Mouse (Mus musculus): ENCODE results near the gene Eif1. TPM values are rescaled to one million over a fixed set of nuclear protein-coding genes. Genes with fewer than 3 reads are reported as not detected.
"Not testable (repeated sequence)": the region's sequence is repeated elsewhere in the genome, so short reads cannot be mapped to it uniquely, and the experiment has no call there.

Eif1 gene
- polyA plus RNA-seq, 1 experiment from 2014 or later: 1,407 TPM

DNA sequence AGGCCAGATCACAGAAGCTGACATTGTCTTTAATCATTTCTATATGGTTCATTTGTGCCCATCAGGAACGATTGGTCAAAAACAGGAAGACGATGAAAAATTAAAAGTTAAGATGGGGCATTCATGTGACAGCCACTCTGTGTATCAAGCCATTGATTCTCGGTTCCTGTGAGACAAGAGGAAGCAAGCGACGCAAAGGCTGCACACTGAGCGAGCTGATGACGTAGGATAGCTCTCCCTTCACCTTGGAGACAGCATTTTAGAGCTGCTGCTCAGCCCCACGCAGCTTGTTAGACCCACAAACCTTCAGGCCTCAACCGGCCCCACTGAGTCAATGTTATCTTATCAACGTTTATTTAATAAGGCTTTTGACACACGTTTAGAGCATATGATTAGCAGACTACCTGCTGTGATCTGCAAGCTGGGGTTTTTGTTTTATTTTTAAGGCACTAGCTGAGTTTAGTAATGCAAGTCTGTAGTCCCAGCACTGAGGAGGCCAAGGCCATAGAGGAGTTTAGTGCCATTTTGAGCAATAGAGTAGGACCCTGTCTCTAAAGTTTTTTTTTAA, 5.5 kb downstream of the Eif1 start:
- Histone ChIP-seq H3K27me3 (0 out of 2 replicates have a peak, but pooled peaks cover 4% of the 10 kb centered on the region), H3K4me3 (replicated peaks) (no peak overlapping the region), H3K9me3 (no peaks in the 10 kb centered on the region), H3K36me3 (peaks cover 21% of the 10 kb centered on the region), H3K27ac (no peak overlapping the region), H3K4me1 (replicated peaks) (0 out of 2 replicates have a peak, but pooled peaks cover 6% of the 10 kb centered on the region), H3K9ac (replicated peaks) (no peak overlapping the region), H3K4me2 (no peak overlapping the region)
- no peak for ATAC-seq (ENCODE audit: insufficient number of reproducible peaks, insufficient read depth, low FRiP score, low TSS enrichment, low read depth)
- 85% methylated on average over 11 of the region's 11 CpGs for WGBS

DNA sequence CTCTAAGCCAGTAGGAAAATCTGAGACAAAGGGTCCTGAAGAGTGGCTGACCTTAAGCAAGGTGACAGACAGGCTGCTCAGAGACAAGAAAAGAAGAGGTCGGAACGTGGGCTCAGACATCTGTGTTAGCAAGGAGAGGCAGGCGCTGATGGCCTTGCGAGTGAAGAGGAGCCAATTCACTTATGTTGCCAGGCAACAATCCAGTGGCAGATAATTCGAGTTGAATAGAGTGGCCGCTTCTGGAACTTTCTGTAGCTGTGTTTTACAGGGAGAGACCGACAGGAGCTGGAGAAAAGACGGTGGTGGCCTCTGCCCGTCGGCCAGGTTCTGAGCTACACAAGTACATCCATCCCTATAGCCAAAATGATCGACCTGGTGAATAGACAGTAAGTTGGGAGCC, 7.6 kb downstream of the Eif1 start:
- Histone ChIP-seq H3K9me3 (no peaks in the 10 kb centered on the region), H3K4me1 (replicated peaks) (no peaks in the 10 kb centered on the region), H3K9ac (replicated peaks) (no peak overlapping the region), H3K4me2 (no peak overlapping the region), H3K36me3 (peaks cover 5% of the 10 kb centered on the region), H3K27ac (no peak overlapping the region), H3K27me3 (0 out of 2 replicates have a peak, but pooled peaks cover 7% of the 10 kb centered on the region), H3K4me3 (replicated peaks) (no peak overlapping the region)
- no peak for ATAC-seq (ENCODE audit: insufficient number of reproducible peaks, insufficient read depth, low FRiP score, low TSS enrichment, low read depth)
- 86% methylated on average over 11 of the region's 11 CpGs for WGBS

DNA sequence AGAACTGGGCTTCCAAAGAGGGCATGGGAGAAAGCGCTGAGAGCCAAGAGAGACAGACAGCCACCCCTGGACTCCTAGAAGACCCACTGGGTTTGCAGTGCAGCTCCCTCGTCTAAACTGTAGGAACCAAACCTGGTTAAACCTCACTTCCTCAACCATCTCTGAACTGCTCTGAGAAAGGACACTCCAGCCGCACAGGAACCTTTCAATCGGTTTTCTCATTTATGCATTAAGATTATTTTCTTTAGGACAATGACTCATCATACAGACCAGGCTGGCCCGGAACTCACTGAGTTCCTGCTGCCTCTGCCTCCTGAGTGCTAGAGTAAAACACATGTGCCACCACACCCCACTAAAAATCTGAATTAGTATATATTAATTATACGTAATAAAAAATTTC, 8.1 kb downstream of the Eif1 start:
- Histone ChIP-seq H3K4me1 (replicated peaks) (peaks cover 2% of the 10 kb centered on the region), H3K36me3 (peaks cover under 1% of the 10 kb centered on the region; the same call in 1 of the 2 replicates), H3K9me3 (no peaks in the 10 kb centered on the region), H3K27ac (no peak overlapping the region), H3K4me2 (no peak overlapping the region), H3K4me3 (replicated peaks) (no peak overlapping the region), H3K27me3 (0 out of 2 replicates have a peak, but pooled peaks cover 7% of the 10 kb centered on the region), H3K9ac (replicated peaks) (no peak overlapping the region)
- WGBS: 84% methylated on average over 6 of the region's 6 CpGs
- ATAC-seq (ENCODE audit: insufficient number of reproducible peaks, insufficient read depth, low FRiP score, low TSS enrichment, low read depth): no peak

DNA sequence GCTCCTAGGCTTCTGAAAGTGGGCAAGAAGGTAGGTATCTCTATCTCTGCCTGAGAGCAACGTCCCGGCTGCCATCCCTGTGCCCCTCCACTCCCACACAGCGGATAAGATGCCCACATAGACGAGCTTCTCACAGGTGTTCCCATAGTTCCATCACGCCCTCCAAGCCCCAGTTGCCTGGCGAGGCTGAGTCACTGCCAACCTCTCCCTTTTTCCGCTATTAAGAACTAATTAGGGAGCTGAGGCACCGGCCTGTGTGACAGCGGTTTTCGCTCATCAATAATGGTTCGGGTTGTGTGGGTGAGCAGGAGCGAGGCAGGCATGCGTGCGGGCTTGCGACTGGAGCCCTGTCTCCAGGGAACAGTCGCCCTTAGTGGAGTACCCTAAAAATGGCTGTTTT, 10.6 kb downstream of the Eif1 start:
- Histone ChIP-seq H3K4me3 (replicated peaks) (no peak overlapping the region), H3K4me1 (replicated peaks) (peaks cover 4% of the 10 kb centered on the region), H3K27ac (no peak overlapping the region), H3K4me2 (no peak overlapping the region), H3K36me3 (no peaks in the 10 kb centered on the region), H3K27me3 (0 out of 2 replicates have a peak, but pooled peaks cover 7% of the 10 kb centered on the region), H3K9ac (replicated peaks) (no peak overlapping the region), H3K9me3 (no peaks in the 10 kb centered on the region)
- 61% methylated on average over 16 of the region's 16 CpGs for WGBS
- ATAC-seq (ENCODE audit: insufficient number of reproducible peaks, insufficient read depth, low FRiP score, low TSS enrichment, low read depth): no peak

DNA sequence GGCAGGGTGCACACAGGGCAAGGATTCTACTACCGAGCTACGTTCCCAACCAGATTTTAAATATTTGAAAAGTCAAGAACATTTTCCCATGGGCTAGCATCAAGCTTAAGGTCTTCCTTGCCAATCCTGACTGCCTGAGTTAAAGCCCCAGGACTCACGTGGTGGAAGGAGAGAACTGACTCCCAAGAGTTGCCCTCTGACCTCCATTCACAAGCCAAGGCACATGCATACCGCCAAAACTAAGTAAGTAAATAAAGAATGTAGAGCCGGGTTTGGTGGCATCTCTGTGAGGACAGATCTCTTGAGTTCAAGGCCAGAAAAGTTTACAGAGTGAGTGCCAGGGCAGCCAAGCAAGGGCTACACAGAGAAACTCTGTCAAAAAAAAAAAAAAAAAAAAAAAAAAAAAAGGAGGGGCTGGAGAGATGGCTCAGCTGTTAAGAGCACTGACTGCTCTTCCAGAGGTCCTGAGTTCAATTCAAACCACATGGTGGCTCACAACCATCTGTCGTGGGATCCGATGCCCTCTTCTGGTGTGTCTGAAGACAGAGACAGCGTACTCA, 11.2 kb downstream of the Eif1 start:
- not testable (repeated sequence) for ATAC-seq (ENCODE audit: insufficient number of reproducible peaks, insufficient read depth, low FRiP score, low TSS enrichment, low read depth); H3K4me2 ChIP-seq; H3K27ac ChIP-seq; H3K9ac ChIP-seq (replicated peaks); H3K4me3 ChIP-seq (replicated peaks); H3K9me3 ChIP-seq; H3K27me3 ChIP-seq; H3K36me3 ChIP-seq; H3K4me1 ChIP-seq (replicated peaks)
- 61% methylated on average over 8 of the region's 8 CpGs for WGBS

DNA sequence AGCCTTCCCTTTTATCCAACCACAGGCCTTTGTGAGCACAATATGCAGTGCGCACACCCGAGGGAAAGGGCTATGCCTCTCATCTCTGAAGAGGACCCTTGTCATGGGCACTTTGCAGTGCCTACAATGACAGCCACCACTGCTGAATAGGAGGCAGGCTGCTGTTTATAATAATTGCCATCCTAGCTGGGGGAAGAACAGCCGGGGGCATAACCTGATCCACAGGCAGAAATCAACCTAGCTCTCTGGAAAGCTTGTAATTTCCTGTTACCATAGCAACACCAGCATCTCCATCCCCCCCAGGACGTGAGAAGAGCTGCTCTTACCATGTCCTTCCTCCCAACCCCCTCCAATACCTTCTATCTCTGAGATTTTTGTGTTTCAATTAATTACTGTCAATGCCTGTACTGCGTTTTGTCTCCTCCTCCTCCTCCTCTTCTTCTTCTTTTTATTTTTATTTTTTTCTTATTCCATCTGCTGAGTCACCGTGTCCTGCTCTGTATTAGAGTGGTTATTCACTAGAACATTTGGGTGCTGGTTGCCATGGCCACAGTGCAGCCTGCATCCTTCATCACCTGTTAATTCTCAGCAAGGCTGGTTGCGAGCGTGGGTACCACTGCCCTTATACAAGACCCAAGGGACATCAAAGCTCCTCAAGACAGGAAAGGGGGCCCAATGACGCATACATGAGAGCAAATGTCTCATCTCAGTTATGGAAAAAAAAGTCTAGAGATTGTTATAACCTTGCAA, 13.3 kb downstream of the Eif1 start:
- no peaks in the 10 kb centered on the region for H3K36me3 ChIP-seq
- no peak for ATAC-seq (ENCODE audit: insufficient number of reproducible peaks, insufficient read depth, low FRiP score, low TSS enrichment, low read depth)
- 0 out of 2 replicates have a peak, but pooled peaks cover 7% of the 10 kb centered on the region for H3K27me3 ChIP-seq
- no peak overlapping the region for H3K4me2 ChIP-seq
- H3K9ac ChIP-seq (replicated peaks): no peak overlapping the region
- H3K4me1 ChIP-seq (replicated peaks): peaks cover 4% of the 10 kb centered on the region
- WGBS: 59% methylated on average over 9 of the region's 9 CpGs
- no peak overlapping the region for H3K4me3 ChIP-seq (replicated peaks)
- no peak overlapping the region for H3K27ac ChIP-seq
- H3K9me3 ChIP-seq: no peaks in the 10 kb centered on the region

DNA sequence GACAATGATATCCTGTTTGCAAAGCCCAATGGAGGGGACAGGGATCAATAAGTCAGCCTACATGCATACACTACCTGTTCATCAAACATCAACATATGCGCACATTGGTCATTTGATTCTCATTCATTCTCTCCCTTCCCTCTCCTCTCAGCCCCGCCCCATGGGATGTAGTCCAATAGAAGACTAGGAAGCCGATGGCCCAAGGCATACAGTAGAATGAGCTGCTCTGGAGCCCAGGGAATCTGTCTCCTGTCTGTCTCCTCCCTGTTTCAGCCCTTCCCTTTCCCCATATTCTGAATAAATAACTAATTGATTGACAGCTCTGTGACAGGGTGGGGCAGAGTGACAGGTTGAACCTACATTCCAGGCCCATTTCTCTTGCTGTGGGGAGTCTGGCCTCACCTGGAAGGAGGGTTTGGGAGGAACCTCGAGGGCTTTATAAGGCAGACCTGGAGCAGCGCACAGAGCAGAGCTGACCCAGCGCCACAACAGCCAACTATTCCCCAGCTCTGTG, 14.3 kb downstream of the Eif1 start, which contains the start of gene Gast:
Gene Gast, plus strand, starts transcription at position 464 of the 514 bp plus-strand sequence.
- WGBS: 91% methylated on average over 6 of the region's 6 CpGs
- Histone ChIP-seq H3K27me3 (peaks cover 7% of the 10 kb centered on the region; the same call in 1 of the 2 replicates), H3K36me3 (no peaks in the 10 kb centered on the region), H3K4me1 (replicated peaks) (peaks cover 4% of the 10 kb centered on the region), H3K4me3 (replicated peaks) (no peak within 1 kb of the TSS), H3K27ac (no peak within 1 kb of the TSS), H3K4me2 (no peak within 1 kb of the TSS), H3K9ac (replicated peaks) (no peak within 1 kb of the TSS), H3K9me3 (no peaks in the 10 kb centered on the region)
- ATAC-seq (ENCODE audit: insufficient number of reproducible peaks, insufficient read depth, low FRiP score, low TSS enrichment, low read depth): no peak

DNA sequence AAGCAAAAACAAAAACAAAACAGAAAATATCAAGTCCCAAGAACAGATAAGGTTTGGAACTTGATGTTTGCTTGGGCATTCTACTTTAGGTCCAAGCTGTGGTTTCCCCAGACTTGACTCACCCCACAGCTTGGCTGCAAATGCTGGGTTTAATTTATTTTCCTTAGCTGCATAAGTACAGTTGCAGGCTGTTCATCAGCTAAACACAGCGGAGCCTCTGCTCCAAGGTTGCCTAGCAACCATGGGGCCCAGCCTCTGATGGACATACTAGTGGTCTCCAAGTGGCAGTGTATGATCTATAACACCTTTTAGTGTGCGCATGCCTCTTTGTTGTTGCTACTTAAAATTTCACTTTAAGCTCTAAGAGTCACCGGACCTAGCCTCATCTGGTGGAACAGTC, 16.0 kb downstream of the Eif1 start:
- Histone ChIP-seq H3K9me3 (no peaks in the 10 kb centered on the region), H3K36me3 (no peaks in the 10 kb centered on the region), H3K27ac (no peak overlapping the region), H3K9ac (replicated peaks) (no peak overlapping the region), H3K4me1 (replicated peaks) (peaks cover 4% of the 10 kb centered on the region), H3K27me3 (no peaks in the 10 kb centered on the region; the same call in 1 of the 2 replicates), H3K4me2 (no peak overlapping the region), H3K4me3 (replicated peaks) (no peak overlapping the region)
- ATAC-seq (ENCODE audit: insufficient number of reproducible peaks, insufficient read depth, low FRiP score, low TSS enrichment, low read depth): no peak
- WGBS: 62% methylated on average over 3 of the region's 3 CpGs

DNA sequence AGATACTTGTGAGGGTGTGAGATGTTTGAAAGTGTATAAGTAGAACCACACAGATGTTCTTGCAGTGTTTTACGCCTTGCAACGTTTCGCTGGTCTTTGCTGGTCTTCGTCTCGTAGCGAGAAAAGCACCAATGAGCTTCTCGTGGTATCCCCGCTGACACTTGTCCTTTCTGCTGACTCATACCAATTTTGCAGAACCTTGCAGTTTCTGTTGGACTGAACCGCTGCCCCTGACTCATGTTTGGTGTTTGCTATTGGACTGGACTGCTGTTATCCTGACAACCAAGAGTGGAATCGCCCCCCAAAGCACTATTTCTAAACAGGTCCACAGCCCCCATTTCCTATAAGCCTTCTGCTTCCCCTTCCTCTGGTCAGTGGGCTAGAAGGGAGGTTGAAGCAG, 24.6 kb downstream of the Eif1 start:
- H3K4me3 ChIP-seq (replicated peaks): no peak overlapping the region
- 93% methylated on average over 10 of the region's 10 CpGs for WGBS
- H3K4me1 ChIP-seq (replicated peaks): no peaks in the 10 kb centered on the region
- no peak overlapping the region for H3K27ac ChIP-seq
- no peak overlapping the region for H3K4me2 ChIP-seq
- H3K9ac ChIP-seq (replicated peaks): no peak overlapping the region
- peaks cover 8% of the 10 kb centered on the region for H3K27me3 ChIP-seq
- no peak for ATAC-seq (ENCODE audit: insufficient number of reproducible peaks, insufficient read depth, low FRiP score, low TSS enrichment, low read depth)
- no peaks in the 10 kb centered on the region for H3K9me3 ChIP-seq
- H3K36me3 ChIP-seq: no peaks in the 10 kb centered on the region

DNA sequence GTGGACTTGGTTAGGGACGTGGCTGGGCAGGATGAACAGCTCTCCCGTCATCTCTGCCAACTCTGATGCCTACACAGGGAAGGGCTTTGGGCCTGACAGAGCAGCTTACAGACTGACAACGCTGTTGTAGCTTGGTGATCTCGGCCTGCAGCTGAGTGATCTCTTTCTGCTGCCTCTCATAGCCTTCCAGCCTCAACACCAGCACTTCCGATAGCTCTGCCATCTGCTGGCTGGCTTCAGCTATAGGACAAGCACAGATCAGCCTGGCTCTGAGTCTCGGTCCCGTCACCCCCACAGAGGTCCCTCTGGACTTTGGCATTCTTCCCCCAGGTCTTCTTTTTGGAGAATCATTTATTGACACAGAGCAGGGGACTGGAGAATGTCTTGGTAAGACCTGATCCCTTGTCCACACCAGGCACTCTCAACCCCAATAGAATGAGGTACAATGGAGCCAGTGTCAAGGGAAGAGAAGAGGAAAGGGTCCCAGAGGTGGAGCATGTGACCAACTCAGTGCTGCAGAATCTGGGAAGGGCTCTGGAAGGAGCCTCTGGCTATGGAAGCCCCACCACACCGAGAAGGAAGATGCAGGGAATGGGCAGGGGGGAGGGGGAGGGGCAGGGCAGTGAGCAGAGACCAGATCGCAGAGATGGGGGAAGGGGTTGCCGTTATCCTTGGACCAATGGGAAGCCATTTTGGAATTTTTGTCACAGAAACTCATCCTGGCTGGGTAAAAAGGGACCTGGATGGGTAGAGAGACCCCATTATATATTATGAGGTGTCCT, 32.6 kb downstream of the Eif1 start:
- no peak overlapping the region for H3K9ac ChIP-seq (replicated peaks)
- no peaks in the 10 kb centered on the region for H3K9me3 ChIP-seq
- no peaks in the 10 kb centered on the region for H3K36me3 ChIP-seq
- peaks cover 21% of the 10 kb centered on the region for H3K4me1 ChIP-seq (replicated peaks)
- ATAC-seq (ENCODE audit: insufficient number of reproducible peaks, insufficient read depth, low FRiP score, low TSS enrichment, low read depth): no peak
- peaks cover 66% of the 10 kb centered on the region for H3K27me3 ChIP-seq
- H3K27ac ChIP-seq: no peak overlapping the region
- no peak overlapping the region for H3K4me2 ChIP-seq
- WGBS: 27% methylated on average over 10 of the region's 10 CpGs
- H3K4me3 ChIP-seq (replicated peaks): no peak overlapping the region

All from limb, embryonic 12.5 days (tissue).